24 mouse cellular contexts compared by ENCODE assay signal in the genomic region with DNA sequence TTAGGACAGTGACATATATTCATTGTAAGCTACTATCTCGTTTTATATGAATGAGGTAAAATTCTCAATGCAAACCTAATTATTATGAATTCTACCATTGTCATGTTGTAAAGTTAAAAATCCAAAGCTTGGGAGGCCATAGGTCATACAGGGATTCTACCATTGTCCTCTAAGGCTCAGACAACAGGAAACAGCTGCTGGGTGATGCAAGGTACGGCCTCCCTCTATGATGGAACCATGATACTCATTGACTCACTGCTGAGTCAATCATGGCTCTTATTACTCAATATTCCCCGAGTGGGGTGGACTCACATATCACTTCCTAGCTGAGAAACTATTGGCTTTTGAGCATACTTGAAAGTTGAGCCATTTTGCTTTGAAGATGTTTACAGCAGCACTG.
DNase-seq lines count a peak whose midpoint lies in the region; ATAC-seq and TF ChIP-seq lines count a peak whose summit lies in the region.
"Had no signal": no experiment of that assay in that cellular context is flagged by ENCODE, and none has a peak within 500 bp of the region (broad histone marks: within the 10 kb centered on the region; RNA-seq: fewer than 3 reads in every experiment).

No protein-coding gene starts in this region.

- ATAC-seq in midbrain, embryonic 11.5 days (ENCODE audit: low FRiP score), result no peak
- no peak for ATAC-seq in midbrain, embryonic 15.5 days (replicated peaks)
- ATAC-seq in hindbrain, embryonic 12.5 days (ENCODE audit: low FRiP score), result no peak
- ATAC-seq: activated CD4-positive, CD25-positive, alpha-beta regulatory T cell, adult 4 months; CD4-positive, CD25-positive, alpha-beta regulatory T cell, adult 4 months; Patski had no signal

- H3K4me2 ChIP-seq in midbrain, embryonic 11.5 days, result no peak overlapping the region
- H3K4me2 ChIP-seq in midbrain, embryonic 15.5 days, result no peak overlapping the region
- no peak overlapping the region for H3K4me2 ChIP-seq in myocyte (ENCODE audit: low read depth)
- no peak overlapping the region for H3K4me2 ChIP-seq in hindbrain, embryonic 12.5 days (replicated peaks)

- H3ac ChIP-seq in C2C12 (ENCODE audit: control insufficient read depth, insufficient read length, low read depth) (no peak overlapping the region), myocyte (ENCODE audit: control insufficient read depth, insufficient read length) (no peak overlapping the region)

- no peak overlapping the region for H3K4me3 ChIP-seq in midbrain, embryonic 11.5 days (ENCODE audit: low read depth, low read length)
- no peak overlapping the region for H3K4me3 ChIP-seq in midbrain, embryonic 15.5 days
- H3K4me3 ChIP-seq in C2C12 (ENCODE audit: insufficient read depth, poor library complexity, severe bottlenecking) (no peak overlapping the region), myocyte (no peak overlapping the region)
- H3K4me3 ChIP-seq in hindbrain, embryonic 12.5 days, result no peak overlapping the region

- no peak for TF ChIP-seq POLR2A in myocyte (IDR thresholded peaks at IDR 0.05; ENCODE audit: insufficient read length, low read depth)

- peak; percentile 49 for DNase-seq in midbrain, embryonic 11.5 days (ENCODE audit: low spot score, missing footprints)
- DNase-seq in 416B (ENCODE audit: low read depth), result peak; percentile 19
- DNase-seq in layer of hippocampus, adult 9-10 months (ENCODE audit: low spot score), result no peak
- DNase-seq in kidney, adult 9 months, result no peak
- DNase-seq: adrenal gland, adult 2 months; adrenal gland, adult 8-10 months; adrenal gland, postnatal 10 days; adrenal gland, postnatal 14 days; adrenal gland, postnatal 25 days; adrenal gland, postnatal 36 days; B cell, adult 2 months; cerebellum, adult 11 months; cerebellum, adult 11-12 months; cerebellum, adult 18-20 months; cerebellum, adult 2 months had no signal

- H3K79me2 ChIP-seq in C2C12 (ENCODE audit: control insufficient read depth, insufficient read depth) (no peaks in the 10 kb centered on the region), myocyte (ENCODE audit: control insufficient read depth, insufficient read depth) (no peaks in the 10 kb centered on the region)

- H3K9ac ChIP-seq in midbrain, embryonic 11.5 days (ENCODE audit: low read length), result no peak overlapping the region
- no peak overlapping the region for H3K9ac ChIP-seq in midbrain, embryonic 15.5 days
- H3K9ac ChIP-seq in hindbrain, embryonic 12.5 days, result no peak overlapping the region

- no peak overlapping the region for H3K27ac ChIP-seq in midbrain, embryonic 11.5 days (ENCODE audit: low read depth, low read length)
- no peak overlapping the region for H3K27ac ChIP-seq in midbrain, embryonic 15.5 days
- no peak overlapping the region for H3K27ac ChIP-seq in hindbrain, embryonic 12.5 days

- H3K9me3 ChIP-seq in midbrain, embryonic 11.5 days (ENCODE audit: control insufficient read depth, low read length), result no peaks in the 10 kb centered on the region
- no peaks in the 10 kb centered on the region for H3K9me3 ChIP-seq in midbrain, embryonic 15.5 days
- no peaks in the 10 kb centered on the region for H3K9me3 ChIP-seq in hindbrain, embryonic 12.5 days (replicated peaks)
- H3K9me3 ChIP-seq: G1E had no signal

- no peaks in the 10 kb centered on the region for H3K36me3 ChIP-seq in midbrain, embryonic 11.5 days (ENCODE audit: control insufficient read depth, insufficient read depth, low read length)
- no peaks in the 10 kb centered on the region for H3K36me3 ChIP-seq in midbrain, embryonic 15.5 days (replicated peaks)
- H3K36me3 ChIP-seq in C2C12 (ENCODE audit: control insufficient read depth, insufficient read depth), result no peaks in the 10 kb centered on the region
- H3K36me3 ChIP-seq in myocyte (ENCODE audit: control insufficient read depth, insufficient read depth), result no peaks in the 10 kb centered on the region
- H3K36me3 ChIP-seq in hindbrain, embryonic 12.5 days, result no peaks in the 10 kb centered on the region
- H3K36me3 ChIP-seq: G1E had no signal

- H3K4me1 ChIP-seq in midbrain, embryonic 11.5 days (ENCODE audit: control insufficient read depth, insufficient read depth, low read length), result no peaks in the 10 kb centered on the region
- no peaks in the 10 kb centered on the region for H3K4me1 ChIP-seq in midbrain, embryonic 15.5 days
- no peaks in the 10 kb centered on the region for H3K4me1 ChIP-seq in hindbrain, embryonic 12.5 days

- no peaks in the 10 kb centered on the region for H3K79me3 ChIP-seq in C2C12 (ENCODE audit: low read depth)

- TF ChIP-seq CTCF in C2C12 (IDR thresholded peaks at IDR 0.05; ENCODE audit: control insufficient read depth, insufficient read depth, insufficient read length), result no peak

- WGBS in midbrain, embryonic 11.5 days, result 83% methylated on average over 3 of the region's 3 CpGs
- 74% methylated on average over 3 of the region's 3 CpGs for WGBS in midbrain, embryonic 15.5 days
- 82% methylated on average over 3 of the region's 3 CpGs for WGBS in hindbrain, embryonic 12.5 days

- no peaks in the 10 kb centered on the region for H3K27me3 ChIP-seq in midbrain, embryonic 11.5 days (ENCODE audit: control insufficient read depth, insufficient read depth, low read length)
- H3K27me3 ChIP-seq in midbrain, embryonic 15.5 days (replicated peaks), result no peaks in the 10 kb centered on the region
- no peaks in the 10 kb centered on the region for H3K27me3 ChIP-seq in C2C12 (ENCODE audit: control insufficient read depth, insufficient read depth, insufficient read length)
- no peaks in the 10 kb centered on the region for H3K27me3 ChIP-seq in myocyte (ENCODE audit: control insufficient read depth, insufficient read depth, insufficient read length)
- no peaks in the 10 kb centered on the region for H3K27me3 ChIP-seq in hindbrain, embryonic 12.5 days
- H3K27me3 ChIP-seq: CH12.LX, Patski had no signal

TF ChIP-seq in C2C12, 6 proteins besides CTCF, POLR2A, EP300 and RAD21:
- TF ChIP-seq USF1 (IDR thresholded peaks at IDR 0.05; ENCODE audit: low read depth) (no peak), CEBPB (IDR thresholded peaks at IDR 0.05; ENCODE audit: low read depth) (peak; percentile 45), MYOD1 (IDR thresholded peaks at IDR 0.05; ENCODE audit: control insufficient read depth, insufficient read length, low read depth) (peak; percentile 90)

TF ChIP-seq in myocyte, 11 proteins besides CTCF, POLR2A, EP300 and RAD21:
- TF ChIP-seq REST (IDR thresholded peaks at IDR 0.05; ENCODE audit: insufficient read depth, insufficient read length) (no peak), MYOD1 (IDR thresholded peaks at IDR 0.05; ENCODE audit: control insufficient read depth in 1 of 3, insufficient read length in 2 of 3, low read depth in 2 of 3) (peak in 2 of 3 experiments; percentile 27 to 67), CEBPB (IDR thresholded peaks at IDR 0.05; ENCODE audit: insufficient read depth, poor library complexity, severe bottlenecking) (peak; percentile 47; the same call in 1 of the 2 replicates)

Comparison
In these comparisons a context has a peak if more than half of its experiments do, and no peak if none do; other contexts are left out.
1. DNase-seq: peak in midbrain, embryonic 11.5 days (single experiment) and 416B (single experiment); none in layer of hippocampus, adult 9-10 months (single experiment) and kidney, adult 9 months (single experiment).